8 mouse cellular contexts compared by ENCODE assay signal in the genomic region with DNA sequence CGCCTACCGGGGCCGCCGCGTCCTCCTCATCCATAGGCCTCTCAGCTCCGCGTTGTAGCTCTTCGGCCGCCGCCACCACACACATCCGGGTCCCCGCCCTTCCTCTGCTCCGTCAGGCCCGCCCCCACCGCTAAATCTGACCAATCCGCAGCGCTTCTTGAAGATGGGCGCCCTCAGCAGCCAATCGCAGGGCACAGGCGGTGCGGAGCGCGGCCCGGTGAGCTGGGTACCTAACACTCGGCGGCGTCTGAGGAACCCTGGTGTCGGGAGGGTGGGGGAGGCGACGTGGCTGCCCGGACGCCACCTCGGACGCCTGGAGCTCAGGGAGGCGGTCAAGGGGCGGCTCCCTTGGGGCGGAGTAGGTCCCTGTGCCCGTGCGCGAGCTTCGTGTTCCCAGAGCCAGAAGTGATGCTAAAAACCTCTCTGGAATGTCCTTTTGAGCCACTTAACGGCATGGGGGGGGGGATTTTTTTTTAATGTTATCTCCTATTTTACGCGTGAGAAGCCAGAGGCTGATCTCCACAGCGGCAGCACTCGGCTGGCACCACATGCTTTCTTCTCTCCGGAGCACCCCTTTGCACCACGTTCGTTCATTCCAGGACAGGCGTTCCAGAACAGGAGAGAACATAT. TPM values are rescaled to one million over a fixed set of nuclear protein-coding genes. Genes with fewer than 3 reads are reported as not detected.
DNase-seq lines count a peak whose midpoint lies in the region; ATAC-seq lines count a peak whose summit lies in the region.

TSS of gene Spryd3 (minus strand) at position 106 of the 630 bp plus-strand sequence.

- no peaks in the 10 kb centered on the region for H3K27me3 ChIP-seq in intestine, embryonic 14.5 days (replicated peaks; ENCODE audit: control insufficient read depth, insufficient read depth, low read length)

- peaks cover 19% of the 10 kb centered on the region for H3K36me3 ChIP-seq in intestine, embryonic 14.5 days (ENCODE audit: control insufficient read depth, insufficient read depth, low read length)

- peak within 1 kb of the TSS; percentile 85 for H3K4me3 ChIP-seq in intestine, embryonic 14.5 days (ENCODE audit: low read depth, low read length)

- intact Hi-C loops in left cerebral cortex, postnatal 14 days (cut with DNase I), result no loop called here

- H3K4me2 ChIP-seq in intestine, embryonic 14.5 days (ENCODE audit: low read length), result peak within 1 kb of the TSS; percentile 78

- DNase-seq in adrenal gland, adult 18-20 months (ENCODE audit: low spot score in 2 of 2), result peak; percentile 98 to 99
- peak; percentile 97 for DNase-seq in embryo, embryonic 11 days
- peak; percentile 97 for DNase-seq in gastrocnemius, postnatal 25 days
- DNase-seq in intestine, embryonic 14.5 days (ENCODE audit: low spot score), result peak; percentile 99
- DNase-seq in left cerebral cortex, postnatal 14 days (ENCODE audit: low spot score in 2 of 2), result peak; percentile 98 to 99
- DNase-seq in mesoderm, embryonic 11.5 days (ENCODE audit: low read depth, low spot score), result peak; percentile 96
- peak; percentile 96 to 97 for DNase-seq in right cerebral cortex, postnatal 36 days (ENCODE audit: low spot score in 2 of 2)
- peak; percentile 99 for DNase-seq in yolk sac, embryonic 10.5 days (ENCODE audit: low spot score)

- H3K27ac ChIP-seq in intestine, embryonic 14.5 days (ENCODE audit: low read depth), result peak within 1 kb of the TSS; percentile 72

- peak within 1 kb of the TSS; percentile 74 for H3K9ac ChIP-seq in intestine, embryonic 14.5 days (ENCODE audit: low read length)

- peaks cover 12% of the 10 kb centered on the region for H3K4me1 ChIP-seq in intestine, embryonic 14.5 days (replicated peaks; ENCODE audit: control insufficient read depth, insufficient read depth, low read length)

- peak; percentile 98 for ATAC-seq in intestine, embryonic 14.5 days (replicated peaks; ENCODE audit: low FRiP score, low TSS enrichment, low read depth)

- WGBS in intestine, embryonic 14.5 days, result 1% methylated on average over 49 of the region's 50 CpGs

- H3K9me3 ChIP-seq in intestine, embryonic 14.5 days (ENCODE audit: control insufficient read depth, low read length), result no peaks in the 10 kb centered on the region

RNA-seq across cellular contexts. Expression of gene Spryd3, which starts in this region (rescaled TPM):
- total RNA-seq in adrenal gland, adult 18-20 months (2021), result 10 to 100 TPM; 33.0 to 36.9 TPM
- total RNA-seq in gastrocnemius, postnatal 25 days (2021), result 1 to 10 TPM; 7.1 to 7.9 TPM
- 14.4 and 16.1 TPM in 2 replicates for polyA plus RNA-seq in intestine, embryonic 14.5 days (2014; fragmentation: Nextera tagmentation; extraction: Ambion mirVana)
- 100 to 1,000 TPM; 143 to 152 TPM for total RNA-seq in left cerebral cortex, postnatal 14 days (2021)

Comparison
In these comparisons a context has a peak if more than half of its experiments do, and no peak if none do; other contexts are left out.
1. Peak in every context shown above with its lines: DNase-seq, ATAC-seq, H3K4me3 ChIP-seq and H3K27ac ChIP-seq.